Mouse (Mus musculus): ENCODE data around the gene Smim7.

Gene Smim7

DNA sequence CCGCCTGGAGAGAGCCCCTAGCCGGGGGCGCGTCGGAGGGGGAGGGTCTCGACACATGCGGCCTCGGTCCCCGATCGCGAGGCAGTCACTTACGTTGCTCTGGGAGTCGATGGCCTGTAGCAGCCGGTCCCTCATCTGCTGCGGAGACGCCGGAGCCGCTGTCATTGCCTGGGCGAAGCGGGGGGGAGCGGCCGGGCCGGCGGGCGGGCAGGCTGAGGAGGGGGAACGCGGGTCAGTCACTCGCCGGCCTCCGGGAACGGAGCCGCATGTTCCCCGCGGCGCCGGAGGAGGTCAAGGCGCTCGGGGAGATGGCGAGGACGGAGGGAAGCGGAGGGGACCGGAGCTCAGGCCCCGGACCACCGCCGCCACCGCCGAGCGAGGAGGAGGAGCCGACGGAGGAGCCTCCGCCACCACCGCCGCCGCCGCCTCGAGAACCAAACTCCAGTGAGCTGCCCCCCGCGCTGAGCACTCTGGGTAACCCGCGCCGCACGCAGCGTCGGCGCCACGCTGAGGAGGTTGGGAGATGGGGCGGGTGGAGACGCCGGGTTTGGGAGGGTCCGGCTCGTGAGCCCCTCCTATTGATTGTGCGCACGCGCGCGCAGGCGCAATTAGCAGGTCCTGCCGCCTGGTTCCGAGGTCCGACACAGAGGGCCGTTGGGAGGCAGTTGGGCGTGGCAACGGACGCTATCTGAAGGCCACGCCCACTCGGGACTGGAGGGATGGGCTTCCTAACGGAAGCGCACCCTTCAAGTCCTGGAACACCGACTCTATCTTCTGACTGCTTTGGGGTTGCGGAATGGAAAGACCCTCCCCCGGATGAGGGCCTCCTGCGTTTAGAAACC is 22.9 kb downstream of the Smim7 start, which contains the start of gene Med26:
TSS of gene Med26 (minus strand) at position 469 of the 842 bp plus-strand sequence.
- peak; percentile 99 for DNase-seq (ENCODE audit: low read depth, low spot score)

DNA sequence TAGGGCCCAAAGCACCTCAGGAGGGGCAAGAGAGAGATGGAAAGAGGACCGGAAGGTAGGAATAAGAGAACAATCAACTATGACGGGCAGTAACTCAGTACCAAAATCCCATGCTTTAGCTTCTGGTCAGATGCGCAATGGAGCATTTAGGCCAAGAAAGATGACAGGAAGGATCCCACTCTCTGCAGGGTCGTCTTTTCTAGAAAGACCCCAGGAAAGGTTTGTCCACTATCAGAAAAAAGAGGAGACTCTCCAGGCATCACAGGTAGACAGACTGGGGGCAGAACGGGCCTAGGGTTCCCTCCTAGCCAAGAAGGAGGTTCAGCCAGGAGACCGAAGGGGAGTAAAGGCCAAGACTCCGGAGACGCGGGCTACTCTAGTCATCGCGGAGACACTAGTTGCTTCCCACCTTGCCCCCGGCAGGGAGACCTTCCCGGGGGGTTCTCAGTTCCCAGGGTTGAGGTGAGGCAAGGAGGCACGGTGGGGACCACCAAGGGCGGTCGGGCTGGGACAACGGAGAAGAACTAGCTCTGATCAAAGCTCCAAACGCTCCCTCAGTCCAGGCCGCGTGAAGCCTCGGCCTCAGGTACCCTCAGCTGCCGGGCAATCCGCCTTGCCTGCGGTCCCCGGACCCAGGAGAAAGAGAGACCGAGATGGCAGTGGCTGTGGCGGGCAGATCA is 23.6 kb downstream of the Smim7 start:
- DNase-seq (ENCODE audit: low read depth, low spot score), result no peak

DNA sequence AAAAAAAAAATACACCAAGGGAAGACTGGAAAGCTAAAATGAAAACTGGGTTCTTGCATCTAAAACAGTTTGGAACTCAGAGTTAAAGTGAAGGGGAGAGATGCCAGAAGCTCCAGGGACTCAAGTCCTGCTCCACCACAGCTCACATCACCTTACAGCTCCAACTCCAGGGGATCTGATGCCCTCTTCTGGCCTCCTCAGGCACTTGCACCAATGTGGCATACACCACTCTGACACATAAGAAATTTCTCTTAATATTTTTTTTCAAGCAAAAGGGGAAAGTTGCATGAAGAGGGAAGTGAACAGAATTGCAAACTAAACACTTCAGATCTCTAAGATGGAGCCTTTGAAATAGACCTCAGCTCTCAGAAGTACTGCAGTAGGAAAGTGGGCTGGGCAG is 31.7 kb downstream of the Smim7 start:
- no peak for DNase-seq (ENCODE audit: low read depth, low spot score)

DNA sequence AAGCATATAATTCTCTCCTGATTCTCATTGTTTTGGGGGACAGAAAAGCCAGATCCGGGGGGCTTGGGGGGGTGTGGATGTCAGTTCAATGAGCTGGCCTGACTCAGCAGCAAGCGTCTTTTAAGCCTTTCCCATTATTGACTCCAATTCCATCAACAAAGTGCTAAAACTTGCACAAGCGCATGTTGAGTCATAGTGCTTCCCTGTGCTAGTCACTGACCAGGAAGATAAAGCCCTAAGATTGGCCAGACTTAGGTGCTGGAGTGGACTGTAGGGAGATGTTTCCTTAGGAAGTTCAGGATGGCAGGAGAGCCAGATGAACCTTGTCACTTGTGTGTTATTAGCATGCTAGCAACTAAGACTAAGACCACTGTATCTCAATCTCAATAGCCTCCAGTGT is 36.0 kb downstream of the Smim7 start:
- no peak for DNase-seq (ENCODE audit: low read depth, low spot score)

DNA sequence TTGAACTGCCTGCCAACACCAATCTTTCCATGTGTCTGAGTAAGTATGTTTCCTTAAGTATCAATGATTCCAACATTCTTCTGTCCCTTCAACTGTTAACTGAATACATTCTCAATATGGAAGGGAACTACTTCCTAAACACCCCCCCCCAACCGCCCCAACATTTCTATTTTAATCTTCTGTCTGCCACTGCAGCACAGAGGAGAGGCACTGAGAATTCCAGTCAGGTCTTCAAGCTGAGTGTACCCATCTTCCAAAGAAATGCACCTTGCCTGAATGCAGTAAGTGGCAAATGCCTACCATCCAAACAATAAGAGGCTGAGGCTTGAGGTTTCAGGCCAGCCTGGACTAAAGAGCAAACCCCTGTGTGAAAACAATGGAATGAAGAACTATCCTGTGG is 38.8 kb downstream of the Smim7 start:
- peak; percentile 43 for DNase-seq (ENCODE audit: low read depth, low spot score)

DNA sequence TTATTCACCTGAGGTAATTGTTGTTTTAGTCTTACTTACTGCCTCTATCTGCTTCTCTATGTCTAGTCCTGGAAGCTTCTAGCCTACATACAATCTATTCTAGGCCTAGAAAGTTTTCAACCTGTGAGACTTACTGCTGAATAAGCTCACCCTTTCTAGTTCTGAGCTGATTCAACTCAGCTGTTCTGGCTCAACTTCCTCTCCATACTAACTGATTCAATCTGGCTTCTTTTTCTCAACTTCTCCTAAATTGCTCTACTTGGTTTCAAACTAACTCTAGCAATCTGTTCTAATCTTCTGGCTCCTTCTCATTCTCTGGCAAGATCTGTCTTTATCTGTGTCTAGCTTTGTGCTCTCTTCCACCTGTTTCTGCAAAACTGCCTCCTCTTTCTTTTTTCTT is 49.0 kb downstream of the Smim7 start:
- no peak for DNase-seq (ENCODE audit: low read depth, low spot score)

DNA sequence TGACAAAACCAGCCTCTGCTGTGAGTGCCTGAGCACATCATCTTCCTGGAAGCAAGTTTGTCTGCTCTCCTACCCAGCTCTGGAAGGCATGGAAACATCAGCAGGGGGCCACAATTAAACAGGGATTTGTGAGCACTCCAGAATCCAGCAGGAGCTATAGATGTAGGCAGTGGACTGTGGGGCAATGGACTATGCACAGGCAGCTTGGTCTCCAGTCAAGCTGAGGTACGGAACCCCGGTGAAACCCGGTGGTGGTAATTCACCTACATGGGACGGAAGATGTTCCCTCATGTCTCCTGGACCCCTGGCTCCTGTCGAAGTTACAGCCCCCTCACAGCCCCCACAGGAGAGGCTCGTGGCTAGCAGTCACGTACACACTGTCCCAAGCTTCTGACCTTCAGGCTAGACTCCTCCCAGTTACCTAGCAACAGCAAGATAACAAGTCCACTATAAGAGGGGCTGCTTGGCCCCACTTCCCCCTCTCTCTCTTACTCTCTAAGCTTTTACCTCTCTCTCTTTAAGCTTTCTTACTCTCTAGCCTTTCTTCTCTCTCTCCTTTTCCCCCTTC is 53.4 kb downstream of the Smim7 start:
- no peak for DNase-seq (ENCODE audit: low read depth, low spot score)

All from telencephalon, adult 2 months (tissue).